Mouse (Mus musculus) hindbrain, embryonic 14.5 days (tissue): ENCODE results near the gene Polh. TPM values are rescaled to one million over a fixed set of nuclear protein-coding genes. Genes with fewer than 3 reads are reported as not detected.

Experiments
- ATAC-seq: fragments of 200-750 bp; cut with Nextera tagmentation; 2 replicates; pipeline ENCODE4 v1.8.0; 2017; ENCODE audit warnings: moderate number of reproducible peaks, mild to moderate bottlenecking, moderate TSS enrichment, moderate library complexity; ENCODE audit not compliant: low FRiP score
- DNase-seq: peaks from one replicate; pipeline ENCODE4 v3.0.0-alpha.2; 2015; ENCODE audit warnings: low spot score
- H3K27ac ChIP-seq: fragments of 300-500 bp; sonication (generic); 2 replicates; pipeline ENCODE4 v1.5.1; 2014; ENCODE audit warnings: mild to moderate bottlenecking, moderate library complexity
- H3K27me3 ChIP-seq: fragments of 300-500 bp; sonication (generic); 2 replicates; pipeline ENCODE4 v1.6.1; 2014; ENCODE audit warnings: mild to moderate bottlenecking, low read length, mixed read lengths; ENCODE audit not compliant: control insufficient read depth, insufficient read depth
- H3K36me3 ChIP-seq: fragments of 300-500 bp; sonication (generic); replicated peaks from 2 replicates; pipeline ENCODE4 v1.6.1; 2014; ENCODE audit not compliant: control insufficient read depth, insufficient read depth
- H3K4me1 ChIP-seq: fragments of 300-500 bp; sonication (generic); replicated peaks from 2 replicates; pipeline ENCODE4 v1.6.1; 2014; ENCODE audit warnings: antibody characterized with exemption, low read length, mixed read lengths; ENCODE audit not compliant: control insufficient read depth, insufficient read depth
- H3K4me2 ChIP-seq: fragments of 300-500 bp; sonication (generic); replicated peaks from 2 replicates; pipeline ENCODE4 v1.6.1; 2014; ENCODE audit warnings: mild to moderate bottlenecking, moderate library complexity
- H3K4me3 ChIP-seq: fragments of 300-500 bp; sonication (generic); replicated peaks from 2 replicates; pipeline ENCODE4 v1.5.1; 2014; ENCODE audit warnings: mild to moderate bottlenecking, low read length
- H3K9ac ChIP-seq: fragments of 300-500 bp; sonication (generic); 2 replicates; pipeline ENCODE4 v1.6.1; 2014
- H3K9me3 ChIP-seq: fragments of 300-500 bp; sonication (generic); 2 replicates; pipeline ENCODE4 v1.6.1; 2016; ENCODE audit warnings: low read length; ENCODE audit not compliant: control insufficient read depth
- WGBS: fragments of 180-500 bp; shearing (Covaris S2); extraction: QIAGEN DNeasy Blood & Tissue Kit; methylation state at CpG from one replicate; pipeline ENCODE4 v1.1.7; 2014; 5-methylcytosine and 5-hydroxymethylcytosine counted together
- polyA plus RNA-seq: library from polyadenylated mRNA; unstranded; fragments of >200 nt; fragmentation: Nextera tagmentation; extraction: Ambion mirVana; gene quantifications from 2 replicates; pipeline ENCODE4 v1.2.1, GENCODE M21; 2014

The Polh gene
- polyA plus RNA-seq, 1 experiment from 2014 or later: 6.4 TPM

- Histone ChIP-seq H3K9me3 (no peaks in the 10 kb centered on the region), H3K27me3 (no peaks in the 10 kb centered on the region), H3K36me3 (peaks cover 88% of the 10 kb centered on the region), H3K4me1 (no peaks in the 10 kb centered on the region), H3K4me2 (no peak overlapping the region), H3K4me3 (no peak overlapping the region), H3K9ac (no peak overlapping the region), H3K27ac (no peak overlapping the region)
- no peak for DNase-seq
- WGBS: 88% methylated on average over 2 of the region's 2 CpGs
- no peak for ATAC-seq
Measured at GRCm38 (mm10) chr17:46188829-46189228, 13.6 kb downstream of the Polh start.

- ATAC-seq (no peak), DNase-seq (no peak)
- H3K27ac ChIP-seq: no peak overlapping the region
- no peak overlapping the region for H3K9ac ChIP-seq
- H3K36me3 ChIP-seq: peaks cover 97% of the 10 kb centered on the region
- no peak overlapping the region for H3K4me3 ChIP-seq
- H3K27me3 ChIP-seq: no peaks in the 10 kb centered on the region
- H3K9me3 ChIP-seq: no peaks in the 10 kb centered on the region
- H3K4me1 ChIP-seq: no peaks in the 10 kb centered on the region
- no peak overlapping the region for H3K4me2 ChIP-seq
- WGBS: 87% methylated on average over 4 of the region's 4 CpGs
Measured at GRCm38 (mm10) chr17:46182273-46182672, 20.2 kb downstream of the Polh start.

- no peak overlapping the region for H3K4me3 ChIP-seq
- H3K9ac ChIP-seq: no peak overlapping the region
- H3K9me3 ChIP-seq: no peaks in the 10 kb centered on the region
- H3K36me3 ChIP-seq: peaks cover 82% of the 10 kb centered on the region
- no peak overlapping the region for H3K27ac ChIP-seq
- no peak overlapping the region for H3K4me2 ChIP-seq
- WGBS: 85% methylated on average over 3 of the region's 3 CpGs
- DNase-seq (peak; percentile 68), ATAC-seq (no peak)
- H3K4me1 ChIP-seq: no peaks in the 10 kb centered on the region
- no peaks in the 10 kb centered on the region for H3K27me3 ChIP-seq
Measured at GRCm38 (mm10) chr17:46170538-46170937, 31.9 kb downstream of the Polh start.

GRCm38 (mm10) chr17:46168768-46169167 is 33.7 kb downstream of the Polh start:
- Histone ChIP-seq H3K4me1 (no peaks in the 10 kb centered on the region), H3K27me3 (no peaks in the 10 kb centered on the region), H3K4me3 (no peak overlapping the region), H3K27ac (no peak overlapping the region), H3K4me2 (no peak overlapping the region), H3K9me3 (no peaks in the 10 kb centered on the region), H3K9ac (no peak overlapping the region), H3K36me3 (peaks cover 90% of the 10 kb centered on the region)
- no peak for DNase-seq
- no peak for ATAC-seq
- WGBS: 90% methylated on average over 5 of the region's 5 CpGs

- Histone ChIP-seq H3K4me2 (no peak overlapping the region), H3K27ac (no peak overlapping the region), H3K9ac (no peak overlapping the region), H3K9me3 (no peaks in the 10 kb centered on the region), H3K4me1 (no peaks in the 10 kb centered on the region), H3K36me3 (peaks cover 90% of the 10 kb centered on the region), H3K27me3 (no peaks in the 10 kb centered on the region), H3K4me3 (no peak overlapping the region)
- no peak for DNase-seq
- WGBS: 53% methylated on average over 5 of the region's 5 CpGs
- no peak for ATAC-seq
Measured at GRCm38 (mm10) chr17:46168318-46168717, 34.1 kb downstream of the Polh start.

GRCm38 (mm10) chr17:46167014-46167413 is 35.4 kb downstream of the Polh start:
- DNase-seq: no peak
- no peak overlapping the region for H3K4me3 ChIP-seq
- H3K4me2 ChIP-seq: no peak overlapping the region
- ATAC-seq: no peak
- peaks cover 81% of the 10 kb centered on the region for H3K36me3 ChIP-seq
- H3K9me3 ChIP-seq: no peaks in the 10 kb centered on the region
- H3K9ac ChIP-seq: no peak overlapping the region
- WGBS: 84% methylated on average over 11 of the region's 11 CpGs
- no peak overlapping the region for H3K27ac ChIP-seq
- H3K4me1 ChIP-seq: peaks cover 2% of the 10 kb centered on the region
- H3K27me3 ChIP-seq: no peaks in the 10 kb centered on the region

- Histone ChIP-seq H3K9ac (no peak overlapping the region), H3K4me3 (no peak overlapping the region), H3K9me3 (no peaks in the 10 kb centered on the region), H3K4me2 (no peak overlapping the region), H3K36me3 (peaks cover 75% of the 10 kb centered on the region), H3K27ac (no peak overlapping the region), H3K27me3 (no peaks in the 10 kb centered on the region), H3K4me1 (peaks cover 9% of the 10 kb centered on the region)
- 89% methylated on average over 5 of the region's 5 CpGs for WGBS
- DNase-seq: no peak
- ATAC-seq: no peak
Measured at GRCm38 (mm10) chr17:46166270-46166669, 36.2 kb downstream of the Polh start.

- no peaks in the 10 kb centered on the region for H3K27me3 ChIP-seq
- no peak overlapping the region for H3K4me2 ChIP-seq
- DNase-seq (no peak), ATAC-seq (no peak)
- H3K9ac ChIP-seq: no peak overlapping the region
- H3K27ac ChIP-seq: no peak overlapping the region
- 90% methylated on average over 12 of the region's 12 CpGs for WGBS
- peaks cover 69% of the 10 kb centered on the region for H3K36me3 ChIP-seq
- H3K9me3 ChIP-seq: no peaks in the 10 kb centered on the region
- H3K4me1 ChIP-seq: peaks cover 9% of the 10 kb centered on the region
- H3K4me3 ChIP-seq: no peak overlapping the region
Measured at GRCm38 (mm10) chr17:46165460-46165859, 37.0 kb downstream of the Polh start.

GRCm38 (mm10) chr17:46164791-46165190 is 37.7 kb downstream of the Polh start:
- Histone ChIP-seq H3K36me3 (peaks cover 66% of the 10 kb centered on the region), H3K27me3 (no peaks in the 10 kb centered on the region), H3K9ac (no peak overlapping the region), H3K27ac (no peak overlapping the region), H3K4me2 (no peak overlapping the region), H3K9me3 (no peaks in the 10 kb centered on the region), H3K4me3 (no peak overlapping the region), H3K4me1 (peaks cover 11% of the 10 kb centered on the region)
- ATAC-seq (no peak), DNase-seq (no peak)
- WGBS: 93% methylated on average over 10 of the region's 10 CpGs

GRCm38 (mm10) chr17:46164301-46164700 is 38.1 kb downstream of the Polh start:
- Histone ChIP-seq H3K4me3 (no peak overlapping the region), H3K27me3 (no peaks in the 10 kb centered on the region), H3K4me1 (peaks cover 12% of the 10 kb centered on the region), H3K4me2 (no peak overlapping the region), H3K36me3 (peaks cover 62% of the 10 kb centered on the region), H3K27ac (no peak overlapping the region), H3K9me3 (no peaks in the 10 kb centered on the region), H3K9ac (no peak overlapping the region)
- ATAC-seq: no peak
- no peak for DNase-seq
- 95% methylated on average over 8 of the region's 8 CpGs for WGBS
